Mouse (Mus musculus) hindbrain, embryonic 14.5 days (tissue): ENCODE measurements at regions not wholly inside any gene's neighbourhood (a gene's known extent, or its start where the extent isn't known, plus 50 kb on each side); places are given as distances from the start of the nearest gene placed in this dataset.
"Not testable (repeated sequence)": the region's sequence is repeated elsewhere in the genome, so short reads cannot be mapped to it uniquely, and the experiment has no call there.

Experiments used
- ATAC-seq: fragments of 200-750 bp; cut with Nextera tagmentation; 2 replicates; pipeline ENCODE4 v1.8.0; 2017; ENCODE audit warnings: moderate number of reproducible peaks, mild to moderate bottlenecking, moderate TSS enrichment, moderate library complexity; ENCODE audit not compliant: low FRiP score
- DNase-seq: peaks from one replicate; pipeline ENCODE4 v3.0.0-alpha.2; 2015; ENCODE audit warnings: low spot score
- H3K27ac ChIP-seq: fragments of 300-500 bp; sonication (generic); 2 replicates; pipeline ENCODE4 v1.5.1; 2014; ENCODE audit warnings: mild to moderate bottlenecking, moderate library complexity
- H3K27me3 ChIP-seq: fragments of 300-500 bp; sonication (generic); 2 replicates; pipeline ENCODE4 v1.6.1; 2014; ENCODE audit warnings: mild to moderate bottlenecking, low read length, mixed read lengths; ENCODE audit not compliant: control insufficient read depth, insufficient read depth
- H3K36me3 ChIP-seq: fragments of 300-500 bp; sonication (generic); replicated peaks from 2 replicates; pipeline ENCODE4 v1.6.1; 2014; ENCODE audit not compliant: control insufficient read depth, insufficient read depth
- H3K4me1 ChIP-seq: fragments of 300-500 bp; sonication (generic); replicated peaks from 2 replicates; pipeline ENCODE4 v1.6.1; 2014; ENCODE audit warnings: antibody characterized with exemption, low read length, mixed read lengths; ENCODE audit not compliant: control insufficient read depth, insufficient read depth
- H3K4me2 ChIP-seq: fragments of 300-500 bp; sonication (generic); replicated peaks from 2 replicates; pipeline ENCODE4 v1.6.1; 2014; ENCODE audit warnings: mild to moderate bottlenecking, moderate library complexity
- H3K4me3 ChIP-seq: fragments of 300-500 bp; sonication (generic); replicated peaks from 2 replicates; pipeline ENCODE4 v1.5.1; 2014; ENCODE audit warnings: mild to moderate bottlenecking, low read length
- H3K9ac ChIP-seq: fragments of 300-500 bp; sonication (generic); 2 replicates; pipeline ENCODE4 v1.6.1; 2014
- H3K9me3 ChIP-seq: fragments of 300-500 bp; sonication (generic); 2 replicates; pipeline ENCODE4 v1.6.1; 2016; ENCODE audit warnings: low read length; ENCODE audit not compliant: control insufficient read depth
- WGBS: fragments of 180-500 bp; shearing (Covaris S2); extraction: QIAGEN DNeasy Blood & Tissue Kit; methylation state at CpG from one replicate; pipeline ENCODE4 v1.1.7; 2014; 5-methylcytosine and 5-hydroxymethylcytosine counted together

- Histone ChIP-seq H3K27me3 (no peaks in the 10 kb centered on the region), H3K4me2 (no peak overlapping the region), H3K4me1 (0 out of 2 replicates have a peak, but pooled peaks cover 4% of the 10 kb centered on the region), H3K9ac (no peak overlapping the region), H3K36me3 (no peaks in the 10 kb centered on the region), H3K27ac (no peak overlapping the region), H3K9me3 (no peaks in the 10 kb centered on the region), H3K4me3 (no peak overlapping the region)
- ATAC-seq (no peak), DNase-seq (no peak)
- 88% methylated on average over 4 of the region's 4 CpGs for WGBS
Measured at GRCm38 (mm10) chr17:4521031-4521430, 473.1 kb upstream of the Arid1b start.

GRCm38 (mm10) chr17:4526466-4526865, 467.7 kb upstream of the Arid1b start:
- Histone ChIP-seq H3K9ac (no peak overlapping the region), H3K4me2 (no peak overlapping the region), H3K27ac (no peak overlapping the region), H3K4me3 (no peak overlapping the region), H3K27me3 (no peaks in the 10 kb centered on the region), H3K4me1 (no peaks in the 10 kb centered on the region), H3K36me3 (no peaks in the 10 kb centered on the region), H3K9me3 (no peaks in the 10 kb centered on the region)
- WGBS = 93% methylated on average over 7 of the region's 7 CpGs
- DNase-seq = no peak
- ATAC-seq = no peak

GRCm38 (mm10) chr17:4532126-4532525, 462.0 kb upstream of the Arid1b start:
- no peak overlapping the region for H3K9ac ChIP-seq
- no peak overlapping the region for H3K27ac ChIP-seq
- WGBS = 82% methylated on average over 2 of the region's 2 CpGs
- no peak overlapping the region for H3K4me2 ChIP-seq
- no peaks in the 10 kb centered on the region for H3K36me3 ChIP-seq
- no peak for ATAC-seq
- no peaks in the 10 kb centered on the region for H3K27me3 ChIP-seq
- no peak for DNase-seq
- no peaks in the 10 kb centered on the region for H3K9me3 ChIP-seq
- H3K4me3 ChIP-seq = no peak overlapping the region
- H3K4me1 ChIP-seq = no peaks in the 10 kb centered on the region

GRCm38 (mm10) chr17:4540435-4540834, 453.7 kb upstream of the Arid1b start:
- Histone ChIP-seq H3K27ac (no peak overlapping the region), H3K9ac (no peak overlapping the region), H3K4me1 (peaks cover 10% of the 10 kb centered on the region; the same call in 1 of the 2 replicates), H3K36me3 (no peaks in the 10 kb centered on the region), H3K27me3 (no peaks in the 10 kb centered on the region), H3K4me2 (no peak overlapping the region), H3K9me3 (no peaks in the 10 kb centered on the region), H3K4me3 (no peak overlapping the region)
- DNase-seq = no peak
- WGBS = 46% methylated on average over 2 of the region's 2 CpGs
- ATAC-seq = no peak

- Histone ChIP-seq H3K9ac (no peak overlapping the region), H3K9me3 (no peaks in the 10 kb centered on the region), H3K4me1 (peaks cover 10% of the 10 kb centered on the region; the same call in 1 of the 2 replicates), H3K36me3 (no peaks in the 10 kb centered on the region), H3K4me3 (no peak overlapping the region), H3K27ac (no peak overlapping the region), H3K4me2 (0 out of 2 replicates have a peak overlapping the region, but pooled peaks have one; percentile 3), H3K27me3 (no peaks in the 10 kb centered on the region)
- DNase-seq = peak; percentile 30
- WGBS = 14% methylated on average over 7 of the region's 7 CpGs
- peak; percentile 37; the same call in 1 of the 2 replicates for ATAC-seq
Measured at GRCm38 (mm10) chr17:4541020-4541743, 452.9 kb upstream of the Arid1b start.

- Histone ChIP-seq H3K9me3 (no peaks in the 10 kb centered on the region), H3K36me3 (no peaks in the 10 kb centered on the region), H3K27me3 (no peaks in the 10 kb centered on the region), H3K4me1 (peaks cover under 1% of the 10 kb centered on the region; the same call in 1 of the 2 replicates), H3K27ac (no peak overlapping the region), H3K9ac (no peak overlapping the region), H3K4me2 (no peak overlapping the region), H3K4me3 (no peak overlapping the region)
- whole genome bisulfite sequencing = 32% methylated on average over 2 of the region's 2 CpGs
- DNase-seq = no peak
- ATAC-seq = no peak
Measured at GRCm38 (mm10) chr17:4546579-4546978, 447.6 kb upstream of the Arid1b start.

- H3K27me3 ChIP-seq, H3K27ac ChIP-seq, ATAC-seq, H3K36me3 ChIP-seq, H3K4me1 ChIP-seq, DNase-seq, H3K4me3 ChIP-seq, H3K4me2 ChIP-seq, H3K9ac ChIP-seq, H3K9me3 ChIP-seq: not testable (repeated sequence)
- 89% methylated on average over 4 of the region's 4 CpGs for WGBS
Measured at GRCm38 (mm10) chr17:4553026-4553425, 441.1 kb upstream of the Arid1b start.

GRCm38 (mm10) chr17:4563641-4564040, 430.5 kb upstream of the Arid1b start:
- DNase-seq (no peak), ATAC-seq (no peak)
- WGBS = 79% methylated on average over 3 of the region's 3 CpGs
- Histone ChIP-seq H3K9me3 (no peaks in the 10 kb centered on the region), H3K9ac (no peak overlapping the region), H3K4me3 (no peak overlapping the region), H3K27me3 (no peaks in the 10 kb centered on the region), H3K4me1 (0 out of 2 replicates have a peak, but pooled peaks cover 3% of the 10 kb centered on the region), H3K4me2 (no peak overlapping the region), H3K27ac (no peak overlapping the region), H3K36me3 (no peaks in the 10 kb centered on the region)

- Histone ChIP-seq H3K9me3 (no peaks in the 10 kb centered on the region), H3K27ac (no peak overlapping the region), H3K4me2 (no peak overlapping the region), H3K4me1 (no peaks in the 10 kb centered on the region), H3K4me3 (no peak overlapping the region), H3K9ac (no peak overlapping the region), H3K27me3 (no peaks in the 10 kb centered on the region), H3K36me3 (no peaks in the 10 kb centered on the region)
- no peak for DNase-seq
- 74% methylated on average over 5 of the region's 5 CpGs for WGBS
- no peak for ATAC-seq
Measured at GRCm38 (mm10) chr17:4576883-4577282, 417.2 kb upstream of the Arid1b start.
